Mouse (Mus musculus): Measurements from ENCODE around the gene Zfp710.

- TF ChIP-seq CTCF (IDR thresholded peaks at IDR 0.05; ENCODE audit: low read depth) = no peak
- no peak for TF ChIP-seq EP300 (optimal IDR thresholded peaks at IDR 0.05)
Observed at GRCm38 (mm10) chr7:80063244-80063643, 38.6 kb downstream of the Zfp710 start.
